Mouse (Mus musculus) forebrain, embryonic 10.5 days (tissue): Measurements from ENCODE around the gene Arl16. TPM values are rescaled to one million over a fixed set of nuclear protein-coding genes. Genes with fewer than 3 reads are reported as not detected.

ENCODE experiments used
- DNase-seq: peaks from one replicate; pipeline ENCODE4 v3.0.0-alpha.2; 2017; ENCODE audit warnings: low spot score; ENCODE audit errors: extremely low spot score
- H3K27ac ChIP-seq: fragments of 300-500 bp; sonication (generic); 2 replicates; pipeline ENCODE4 v1.5.1; 2016; ENCODE audit warnings: mild to moderate bottlenecking
- H3K27me3 ChIP-seq: fragments of 300-500 bp; sonication (generic); 2 replicates; pipeline ENCODE4 v1.6.1; 2016; ENCODE audit warnings: mild to moderate bottlenecking; ENCODE audit not compliant: poor library complexity, severe bottlenecking
- H3K36me3 ChIP-seq: fragments of 300-500 bp; sonication (generic); replicated peaks from 2 replicates; pipeline ENCODE4 v1.6.1; 2016; ENCODE audit warnings: mild to moderate bottlenecking, moderate library complexity
- H3K4me1 ChIP-seq: fragments of 300-500 bp; sonication (generic); 2 replicates; pipeline ENCODE4 v1.6.1; 2016
- H3K4me3 ChIP-seq: fragments of 300-500 bp; sonication (generic); 2 replicates; pipeline ENCODE4 v1.5.1; 2016; ENCODE audit warnings: mild to moderate bottlenecking, moderate library complexity
- H3K9me3 ChIP-seq: fragments of 300-500 bp; sonication (generic); 2 replicates; pipeline ENCODE4 v1.6.1; 2016; ENCODE audit warnings: mild to moderate bottlenecking, moderate library complexity
- WGBS: fragments of 180-500 bp; shearing (Covaris S2); methylation state at CpG from one replicate; pipeline ENCODE4 v1.1.7; 2016; 5-methylcytosine and 5-hydroxymethylcytosine counted together
- polyA plus RNA-seq: library from polyadenylated mRNA; unstranded; fragments of >200 nt; fragmentation: Nextera tagmentation; extraction: Ambion mirVana; gene quantifications from 2 replicates; pipeline ENCODE4 v1.2.1, GENCODE M21; 2016

Gene Arl16
- polyA plus RNA-seq, 1 experiment from 2014 or later, result 62.1 TPM

DNA sequence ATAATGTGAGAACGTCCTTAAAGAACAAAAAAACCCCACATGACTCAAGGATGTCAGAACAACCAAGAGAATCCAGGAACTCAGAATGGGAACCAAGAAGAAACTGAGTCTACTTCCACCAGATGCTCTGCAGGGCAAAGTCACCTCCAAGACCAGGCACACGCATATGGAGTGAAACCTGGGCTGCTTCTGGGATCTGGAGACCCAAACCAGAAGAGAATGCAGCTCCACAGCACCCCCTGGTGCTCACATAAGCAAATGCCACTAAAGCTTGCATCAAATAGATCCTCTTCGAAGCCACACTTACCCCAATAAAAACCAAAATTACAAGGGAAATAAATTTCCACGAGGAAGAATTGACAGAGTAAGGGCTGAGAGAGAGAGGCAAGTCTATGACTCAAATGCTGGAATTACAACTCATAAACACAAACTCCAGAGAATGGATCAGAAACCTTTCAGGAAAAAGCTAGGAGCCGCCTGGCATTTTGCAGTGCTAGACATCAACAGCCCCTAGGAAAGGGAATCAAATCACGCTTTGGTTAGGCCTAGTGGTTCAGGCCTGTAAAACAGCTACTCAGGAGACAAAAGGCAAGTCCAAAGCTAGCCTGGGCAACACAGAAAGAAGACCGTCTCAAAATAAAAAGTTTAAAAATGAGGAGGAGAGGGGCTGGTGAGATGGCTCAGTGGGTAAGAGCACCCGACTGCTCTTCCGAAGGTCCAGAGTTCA is 43.7 kb downstream of the Arl16 start:
- no peaks in the 10 kb centered on the region for H3K4me1 ChIP-seq
- 79% methylated on average over 9 of the region's 9 CpGs for WGBS
- H3K36me3 ChIP-seq, result peaks cover 95% of the 10 kb centered on the region

DNA sequence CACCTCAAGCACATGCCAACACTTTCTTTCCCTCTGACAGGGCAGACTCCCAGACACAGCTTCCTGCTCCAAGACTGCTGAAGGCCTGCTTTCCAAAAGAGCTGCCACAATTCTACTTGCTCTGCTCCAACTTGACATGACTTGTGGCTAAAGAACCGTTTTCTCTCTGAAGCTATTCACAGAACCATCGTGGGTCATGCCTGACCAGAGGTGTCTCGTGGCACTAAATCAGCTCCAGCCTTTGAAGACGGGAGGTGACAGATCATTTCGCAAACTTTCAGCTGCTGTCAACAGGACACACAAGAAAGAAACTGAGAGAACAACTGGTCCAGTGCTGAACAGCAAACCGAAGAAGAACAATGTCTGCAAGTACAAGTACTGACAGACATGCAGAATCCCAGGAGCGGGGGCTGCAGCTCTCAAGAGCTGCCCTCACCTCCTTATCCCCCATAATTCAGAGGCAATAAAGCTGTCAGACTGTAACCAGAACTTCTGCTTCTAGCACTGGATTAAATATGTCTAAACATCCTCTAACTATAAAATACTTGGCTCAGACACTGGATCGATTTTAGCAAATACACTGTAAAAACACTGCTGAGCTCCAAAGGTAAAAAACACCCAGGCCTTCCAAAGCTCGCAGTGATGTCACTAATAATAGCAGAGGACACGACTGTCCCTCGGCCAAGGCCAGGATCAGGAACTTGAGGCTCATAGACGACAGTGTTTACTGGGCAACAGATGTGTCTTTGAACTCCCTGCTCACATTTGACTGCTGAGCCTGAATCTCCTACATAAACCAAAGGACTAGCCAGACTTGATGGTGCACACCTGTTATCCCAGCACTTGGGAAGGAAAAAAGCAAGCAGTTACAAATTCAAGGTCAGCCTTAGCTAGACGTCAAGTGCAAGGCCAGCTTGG is 44.5 kb downstream of the Arl16 start:
- no peaks in the 10 kb centered on the region for H3K4me1 ChIP-seq
- DNase-seq, result no peak
- H3K4me3 ChIP-seq, result no peak overlapping the region
- WGBS, result 95% methylated on average over 13 of the region's 13 CpGs
- H3K9me3 ChIP-seq, result no peaks in the 10 kb centered on the region
- H3K36me3 ChIP-seq, result peaks cover 95% of the 10 kb centered on the region
- no peaks in the 10 kb centered on the region for H3K27me3 ChIP-seq
- H3K27ac ChIP-seq, result no peak overlapping the region

More for the DNA sequence above, 43.7 kb downstream of the Arl16 start:
- no peak overlapping the region for H3K27ac ChIP-seq
- DNase-seq, result peak; percentile 55
- H3K27me3 ChIP-seq, result no peaks in the 10 kb centered on the region
- no peak overlapping the region for H3K4me3 ChIP-seq
- H3K9me3 ChIP-seq, result no peaks in the 10 kb centered on the region

DNA sequence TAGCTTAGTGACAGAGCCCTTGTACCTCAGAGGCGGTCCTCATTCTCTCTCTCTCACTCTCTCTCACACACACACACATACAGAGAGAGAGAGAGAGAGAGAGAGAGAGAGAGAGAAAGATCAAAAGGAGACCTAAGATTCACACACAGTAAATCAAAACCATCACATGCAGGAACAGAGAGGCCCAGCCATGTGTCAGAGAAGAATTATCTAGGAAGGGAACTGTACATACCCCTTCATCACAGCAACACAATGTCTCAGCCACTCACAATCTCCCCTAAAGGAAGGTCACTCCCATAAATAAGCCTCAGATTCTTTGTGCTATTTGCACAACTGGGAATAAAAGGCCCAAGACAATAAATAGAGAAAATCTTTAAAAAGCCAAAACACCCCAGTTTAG is 48.8 kb downstream of the Arl16 start:
- DNase-seq, result no peak
- Histone ChIP-seq H3K4me3 (no peak overlapping the region), H3K4me1 (no peaks in the 10 kb centered on the region), H3K27me3 (no peaks in the 10 kb centered on the region), H3K27ac (no peak overlapping the region), H3K36me3 (peaks cover 97% of the 10 kb centered on the region), H3K9me3 (no peaks in the 10 kb centered on the region)
- 92% methylated on average over 1 of the region's 1 CpGs for WGBS

DNA sequence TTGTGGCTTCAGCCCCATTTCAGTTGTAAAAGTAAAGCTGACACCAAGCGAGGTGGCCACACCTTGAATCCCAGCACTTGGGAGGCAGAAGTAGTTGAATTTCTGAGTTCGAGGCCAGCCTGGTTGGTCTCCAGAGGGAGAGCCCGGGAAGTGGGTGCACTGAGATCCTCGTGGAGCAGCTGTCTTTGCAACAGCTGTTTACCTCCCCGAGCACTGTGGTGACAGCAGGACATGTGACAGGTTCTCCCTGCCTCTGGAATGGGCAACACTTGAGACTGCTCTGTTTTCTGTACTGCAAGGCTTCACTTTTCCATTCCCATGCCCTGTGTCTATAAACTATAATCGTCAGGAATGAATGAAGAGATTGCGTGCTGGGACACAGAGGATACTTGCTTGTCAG is 49.6 kb downstream of the Arl16 start:
- 95% methylated on average over 7 of the region's 7 CpGs for WGBS
- peaks cover 97% of the 10 kb centered on the region for H3K36me3 ChIP-seq
- no peak for DNase-seq

More for the DNA sequence above, 49.6 kb downstream of the Arl16 start:
- H3K4me3 ChIP-seq, result no peak overlapping the region
- H3K27me3 ChIP-seq, result no peaks in the 10 kb centered on the region
- H3K9me3 ChIP-seq, result no peaks in the 10 kb centered on the region
- H3K4me1 ChIP-seq, result no peaks in the 10 kb centered on the region
- H3K27ac ChIP-seq, result no peak overlapping the region

Other genes with a start within 250 kb of the Arl16 start
- 13.7 and 16.1 TPM in 2 replicates for gene Bahcc1, start 234.7 kb downstream of the Arl16 start, polyA plus RNA-seq
- 2,559 and 2,733 TPM in 2 replicates for gene Actg1, start 119.1 kb downstream of the Arl16 start, polyA plus RNA-seq
- 0.32 TPM in 1 of 2 replicates, not detected in the other for gene Fscn2, start 106.1 kb downstream of the Arl16 start, polyA plus RNA-seq
- 33.8 and 36.0 TPM in 2 replicates for gene Faap100, start 88.8 kb downstream of the Arl16 start, polyA plus RNA-seq
- 45.9 and 46.9 TPM in 2 replicates for gene Nploc4, start 29.9 kb downstream of the Arl16 start, polyA plus RNA-seq
- 0.30 and 1.6 TPM in 2 replicates for gene Tspan10, start 25.0 kb downstream of the Arl16 start, polyA plus RNA-seq
- 0.25 and 0.41 TPM in 2 replicates for gene Pde6g, start 14.1 kb downstream of the Arl16 start, polyA plus RNA-seq
- gene Oxld1, start 9.5 kb downstream of the Arl16 start, polyA plus RNA-seq, result 8.7 and 11.8 TPM in 2 replicates
- gene Ccdc137, start 9.5 kb downstream of the Arl16 start, polyA plus RNA-seq, result 39.6 and 46.3 TPM in 2 replicates
- gene Mrpl12, start 17.0 kb upstream of the Arl16 start, polyA plus RNA-seq, result 211 and 215 TPM in 2 replicates
- 69.3 and 71.6 TPM in 2 replicates for gene Slc25a10, start 24.2 kb upstream of the Arl16 start, polyA plus RNA-seq
- 0.07 and 0.16 TPM in 2 replicates for gene Gcgr, start 63.1 kb upstream of the Arl16 start, polyA plus RNA-seq
- 205 and 212 TPM in 2 replicates for gene Mcrip1, start 82.1 kb upstream of the Arl16 start, polyA plus RNA-seq
- gene Ppp1r27, start 83.5 kb upstream of the Arl16 start, polyA plus RNA-seq, result not detected in 2 replicates
- gene P4hb, start 105.6 kb upstream of the Arl16 start, polyA plus RNA-seq, result 485 and 533 TPM in 2 replicates
- gene Arhgdia, start 114.0 kb upstream of the Arl16 start, polyA plus RNA-seq, result 744 and 753 TPM in 2 replicates
- 618 and 646 TPM in 2 replicates for gene Alyref, start 130.8 kb upstream of the Arl16 start, polyA plus RNA-seq
- gene Anapc11, start 130.8 kb upstream of the Arl16 start, polyA plus RNA-seq, result 218 and 228 TPM in 2 replicates
- 0.44 TPM in 1 of 2 replicates, not detected in the other for gene Npb, start 140.9 kb upstream of the Arl16 start, polyA plus RNA-seq
- gene Pcyt2, start 150.3 kb upstream of the Arl16 start, polyA plus RNA-seq, result 145 and 148 TPM in 2 replicates
- 30.1 and 32.8 TPM in 2 replicates for gene Sirt7, start 157.6 kb upstream of the Arl16 start, polyA plus RNA-seq
- 20.2 and 22.7 TPM in 2 replicates for gene Mafg, start 166.0 kb upstream of the Arl16 start, polyA plus RNA-seq
- 37.5 and 40.5 TPM in 2 replicates for gene Pycr1, start 176.2 kb upstream of the Arl16 start, polyA plus RNA-seq
- gene Myadml2, start 180.6 kb upstream of the Arl16 start, polyA plus RNA-seq, result not detected in 2 replicates
- 0.57 and 0.75 TPM in 2 replicates for gene Notum, start 193.6 kb upstream of the Arl16 start, polyA plus RNA-seq
- gene Aspscr1, start 205.4 kb upstream of the Arl16 start, polyA plus RNA-seq, result 134 and 142 TPM in 2 replicates
- 118 and 133 TPM in 2 replicates for gene Cenpx, start 246.1 kb upstream of the Arl16 start, polyA plus RNA-seq
- 51.9 and 59.2 TPM in 2 replicates for gene Lrrc45, start 246.3 kb upstream of the Arl16 start, polyA plus RNA-seq